Mouse (Mus musculus): Measurements from ENCODE around the gene Lsamp. TPM values are rescaled to one million over a fixed set of nuclear protein-coding genes. Genes with fewer than 3 reads are reported as not detected.

The Lsamp gene
- polyA plus RNA-seq, 1 experiment from 2014 or later, result 0.95 TPM

DNA sequence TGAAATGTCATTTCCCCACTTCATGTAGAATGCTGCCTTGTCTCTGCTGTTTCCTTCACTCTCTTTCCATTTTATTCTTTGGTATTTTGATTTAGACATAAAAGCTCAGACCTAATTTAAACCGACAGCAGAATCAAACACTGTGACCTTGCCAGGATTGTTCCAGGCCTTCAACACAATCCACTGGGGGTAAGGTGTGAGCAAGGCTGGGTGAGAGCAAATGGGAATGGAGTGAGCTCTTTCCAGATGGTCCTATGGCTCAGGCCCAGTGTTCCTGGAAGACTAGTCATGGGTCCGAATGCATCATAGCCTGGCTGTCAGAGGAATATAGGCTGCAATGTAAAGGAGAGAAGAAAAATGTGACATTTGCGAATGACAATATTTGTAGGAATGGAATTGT lies 340.6 kb downstream of the Lsamp start:
- no peaks in the 10 kb centered on the region for H3K9me3 ChIP-seq (ENCODE audit: low read depth, low read length)
- DNase-seq (no peak), ATAC-seq (ENCODE audit: insufficient read depth) (no peak)
- no peaks in the 10 kb centered on the region for H3K4me1 ChIP-seq (ENCODE audit: insufficient read depth)
- H3K27ac ChIP-seq (ENCODE audit: low read depth), result no peak overlapping the region
- TF ChIP-seq CTCF (IDR thresholded peaks at IDR 0.05; ENCODE audit: low read depth), result no peak
- H3K9ac ChIP-seq, result no peak overlapping the region
- no peaks in the 10 kb centered on the region for H3K36me3 ChIP-seq (ENCODE audit: insufficient read depth)
- 84% methylated on average over 3 of the region's 3 CpGs for WGBS
- H3K4me3 ChIP-seq (ENCODE audit: low read depth, low read length), result no peak overlapping the region
- no peaks in the 10 kb centered on the region for H3K27me3 ChIP-seq (ENCODE audit: insufficient read depth, low read length)
- no peak overlapping the region for H3K4me2 ChIP-seq

- TF ChIP-seq CTCF (IDR thresholded peaks at IDR 0.05; ENCODE audit: low read depth), result no peak
- H3K36me3 ChIP-seq (ENCODE audit: insufficient read depth), result no peaks in the 10 kb centered on the region
- H3K4me2 ChIP-seq, result no peak overlapping the region
- no peak overlapping the region for H3K4me3 ChIP-seq (ENCODE audit: low read depth, low read length)
- ATAC-seq (ENCODE audit: insufficient read depth) (no peak), DNase-seq (peak; percentile 2)
- no peak overlapping the region for H3K27ac ChIP-seq (ENCODE audit: low read depth)
- H3K9me3 ChIP-seq (ENCODE audit: low read depth, low read length), result no peaks in the 10 kb centered on the region
- H3K4me1 ChIP-seq (ENCODE audit: insufficient read depth), result no peaks in the 10 kb centered on the region
- 60% methylated on average over 7 of the region's 7 CpGs for WGBS
- H3K9ac ChIP-seq, result no peak overlapping the region
- no peaks in the 10 kb centered on the region for H3K27me3 ChIP-seq (ENCODE audit: insufficient read depth, low read length)
Measured at GRCm38 (mm10) chr16:40328249-40328820, 344.2 kb downstream of the Lsamp start.

- no peak overlapping the region for H3K4me3 ChIP-seq (ENCODE audit: low read depth, low read length)
- no peaks in the 10 kb centered on the region for H3K36me3 ChIP-seq (ENCODE audit: insufficient read depth)
- H3K4me1 ChIP-seq (ENCODE audit: insufficient read depth), result no peaks in the 10 kb centered on the region
- no peaks in the 10 kb centered on the region for H3K9me3 ChIP-seq (ENCODE audit: low read depth, low read length)
- no peak overlapping the region for H3K4me2 ChIP-seq
- ATAC-seq (ENCODE audit: insufficient read depth) (no peak), DNase-seq (no peak)
- no peak for TF ChIP-seq CTCF (IDR thresholded peaks at IDR 0.05; ENCODE audit: low read depth)
- WGBS, result 84% methylated on average over 5 of the region's 5 CpGs
- H3K27ac ChIP-seq (ENCODE audit: low read depth), result no peak overlapping the region
- H3K27me3 ChIP-seq (ENCODE audit: insufficient read depth, low read length), result no peaks in the 10 kb centered on the region
- H3K9ac ChIP-seq, result no peak overlapping the region
Measured at GRCm38 (mm10) chr16:40369677-40370076, 385.5 kb downstream of the Lsamp start.

GRCm38 (mm10) chr16:40371291-40371690 lies 387.1 kb downstream of the Lsamp start:
- WGBS, result 89% methylated on average over 1 of the region's 1 CpGs
- Histone ChIP-seq H3K9me3 (ENCODE audit: low read depth, low read length) (no peaks in the 10 kb centered on the region), H3K4me1 (ENCODE audit: insufficient read depth) (no peaks in the 10 kb centered on the region), H3K27ac (ENCODE audit: low read depth) (no peak overlapping the region), H3K36me3 (ENCODE audit: insufficient read depth) (no peaks in the 10 kb centered on the region), H3K9ac (no peak overlapping the region), H3K4me3 (ENCODE audit: low read depth, low read length) (no peak overlapping the region), H3K4me2 (no peak overlapping the region), H3K27me3 (ENCODE audit: insufficient read depth, low read length) (no peaks in the 10 kb centered on the region)
- no peak for ATAC-seq (ENCODE audit: insufficient read depth)
- no peak for DNase-seq
- TF ChIP-seq CTCF (IDR thresholded peaks at IDR 0.05; ENCODE audit: low read depth), result no peak

DNA sequence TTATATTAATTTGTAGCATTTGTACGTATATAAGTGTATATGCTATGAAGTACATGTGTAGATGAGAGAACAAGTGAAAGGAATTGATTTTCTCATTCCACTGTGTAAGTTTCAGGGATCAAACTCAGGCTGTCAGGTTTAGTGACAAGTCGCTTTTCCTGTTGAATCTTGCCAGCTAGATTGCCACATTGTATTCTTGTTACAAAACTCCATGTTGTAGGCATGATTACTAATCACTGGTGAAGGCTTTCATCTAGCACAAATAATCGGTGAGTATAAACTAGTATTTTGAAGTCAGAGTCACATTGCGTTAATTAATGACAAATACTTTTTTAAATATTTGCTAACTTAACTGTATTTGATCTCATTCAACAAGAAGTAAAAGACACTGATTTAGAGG lies 391.2 kb downstream of the Lsamp start:
- no peak for ATAC-seq (ENCODE audit: insufficient read depth)

DNA sequence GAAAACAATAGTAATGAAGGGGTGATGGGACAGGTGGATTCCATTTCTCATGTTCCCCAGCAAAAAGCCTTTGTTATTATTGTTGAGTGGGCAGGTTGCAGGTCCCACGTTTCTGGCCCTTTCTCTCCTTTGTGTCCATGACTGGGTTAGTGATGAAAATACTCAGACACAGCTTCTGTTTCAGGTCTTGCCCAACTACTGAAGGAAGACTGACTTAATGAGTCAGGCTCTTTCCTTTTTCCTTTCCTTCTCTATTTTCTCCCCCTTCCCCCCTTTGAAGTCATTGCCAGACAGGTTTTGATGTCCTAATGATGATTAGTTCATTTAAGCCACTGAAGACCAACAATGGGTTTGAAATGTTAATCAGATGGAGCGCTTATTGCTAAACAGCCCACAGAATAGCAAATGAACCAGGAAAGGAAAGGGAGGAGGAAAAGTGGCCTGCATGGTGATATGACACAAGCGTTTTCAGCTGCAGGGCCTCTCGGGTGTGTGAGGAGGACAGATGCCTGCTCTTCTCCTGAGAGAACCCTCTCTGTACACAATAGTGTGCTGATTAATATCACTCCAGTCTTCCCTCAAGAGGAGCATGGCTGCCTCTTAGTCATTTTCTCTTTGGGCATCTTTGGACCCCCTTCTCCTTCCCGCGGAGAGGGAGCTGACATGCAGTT lies 393.1 kb downstream of the Lsamp start:
- WGBS, result 76% methylated on average over 6 of the region's 6 CpGs
- no peak overlapping the region for H3K27ac ChIP-seq (ENCODE audit: low read depth)
- DNase-seq (no peak), ATAC-seq (ENCODE audit: insufficient read depth) (no peak)
- no peak overlapping the region for H3K9ac ChIP-seq
- H3K9me3 ChIP-seq (ENCODE audit: low read depth, low read length), result no peaks in the 10 kb centered on the region
- H3K4me2 ChIP-seq, result no peak overlapping the region
- no peaks in the 10 kb centered on the region for H3K4me1 ChIP-seq (ENCODE audit: insufficient read depth)
- H3K27me3 ChIP-seq (ENCODE audit: insufficient read depth, low read length), result no peaks in the 10 kb centered on the region
- no peak overlapping the region for H3K4me3 ChIP-seq (ENCODE audit: low read depth, low read length)
- no peak for TF ChIP-seq CTCF (IDR thresholded peaks at IDR 0.05; ENCODE audit: low read depth)
- no peaks in the 10 kb centered on the region for H3K36me3 ChIP-seq (ENCODE audit: insufficient read depth)

More for the DNA sequence above, 391.2 kb downstream of the Lsamp start:
- no peaks in the 10 kb centered on the region for H3K36me3 ChIP-seq (ENCODE audit: insufficient read depth)
- H3K4me1 ChIP-seq (ENCODE audit: insufficient read depth), result no peaks in the 10 kb centered on the region
- no peak overlapping the region for H3K4me3 ChIP-seq (ENCODE audit: low read depth, low read length)
- no peaks in the 10 kb centered on the region for H3K9me3 ChIP-seq (ENCODE audit: low read depth, low read length)
- H3K27ac ChIP-seq (ENCODE audit: low read depth), result no peak overlapping the region
- 79% methylated on average over 4 of the region's 4 CpGs for WGBS
- H3K9ac ChIP-seq, result no peak overlapping the region
- TF ChIP-seq CTCF (IDR thresholded peaks at IDR 0.05; ENCODE audit: low read depth), result no peak
- H3K27me3 ChIP-seq (ENCODE audit: insufficient read depth, low read length), result no peaks in the 10 kb centered on the region
- no peak for DNase-seq
- no peak overlapping the region for H3K4me2 ChIP-seq

GRCm38 (mm10) chr16:40392106-40392505 lies 407.9 kb downstream of the Lsamp start:
- H3K27me3 ChIP-seq (ENCODE audit: insufficient read depth, low read length), result no peaks in the 10 kb centered on the region
- DNase-seq (no peak), ATAC-seq (ENCODE audit: insufficient read depth) (no peak)
- no peak overlapping the region for H3K4me2 ChIP-seq
- no peak overlapping the region for H3K9ac ChIP-seq
- WGBS, result 77% methylated on average over 4 of the region's 4 CpGs
- H3K36me3 ChIP-seq (ENCODE audit: insufficient read depth), result no peaks in the 10 kb centered on the region
- TF ChIP-seq CTCF (IDR thresholded peaks at IDR 0.05; ENCODE audit: low read depth), result no peak
- no peak overlapping the region for H3K4me3 ChIP-seq (ENCODE audit: low read depth, low read length)
- H3K4me1 ChIP-seq (ENCODE audit: insufficient read depth), result no peaks in the 10 kb centered on the region
- no peaks in the 10 kb centered on the region for H3K9me3 ChIP-seq (ENCODE audit: low read depth, low read length)
- H3K27ac ChIP-seq (ENCODE audit: low read depth), result no peak overlapping the region

All from lung, embryonic 14.5 days (tissue).